Mouse (Mus musculus) gastrocnemius, adult 8-10 months (tissue): ENCODE measurements around the gene Ptpn3. TPM values are rescaled to one million over a fixed set of nuclear protein-coding genes. Genes with fewer than 3 reads are reported as not detected.
A peak's percentile ranks its signal among the peaks of the same experiment; 100 is the strongest.

Experiments
- DNase-seq, 2 experiments: peaks; one replicate each; pipeline ENCODE4 v3.0.0; 2022; ENCODE audit warnings: low spot score in 2 of 2
- total RNA-seq, 4 experiments: library from RNA; stranded (reverse); gene quantifications; 2 replicates each; pipeline ENCODE4 v1.2.4; 2022

The Ptpn3 gene
- total RNA-seq, 4 experiments from 2014 or later = 30.8 to 43.4 (median 37.4) TPM

DNA sequence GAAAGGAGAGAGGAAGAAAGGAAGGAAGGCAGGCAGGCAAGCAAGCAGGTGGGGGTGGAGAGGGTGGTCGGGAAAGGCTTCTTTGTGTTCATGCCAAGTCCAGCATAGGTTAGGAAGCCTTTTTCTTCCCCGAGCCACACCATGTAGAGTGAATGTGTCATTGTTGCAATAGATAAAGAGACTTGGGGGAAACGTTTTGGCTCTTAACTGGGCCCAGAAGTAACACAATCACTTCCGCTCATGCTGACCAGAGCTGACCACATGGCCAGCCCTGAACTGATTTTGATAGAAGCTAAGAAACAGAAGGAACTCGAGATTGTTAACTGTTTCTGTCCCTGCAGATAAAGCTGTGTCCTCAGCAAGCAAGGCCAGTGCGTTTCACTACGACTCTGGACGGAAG lies 128.8 kb downstream of the Ptpn3 start:
- DNase-seq = no peak

GRCm38 (mm10) chr4:57171817-57172216 lies 129.8 kb downstream of the Ptpn3 start:
- no peak for DNase-seq

- no peak for DNase-seq
These were observed 133.0 kb downstream of the Ptpn3 start for GRCm38 (mm10) chr4:57168680-57169079.

GRCm38 (mm10) chr4:57168277-57168676 lies 133.4 kb downstream of the Ptpn3 start:
- DNase-seq = no peak

DNA sequence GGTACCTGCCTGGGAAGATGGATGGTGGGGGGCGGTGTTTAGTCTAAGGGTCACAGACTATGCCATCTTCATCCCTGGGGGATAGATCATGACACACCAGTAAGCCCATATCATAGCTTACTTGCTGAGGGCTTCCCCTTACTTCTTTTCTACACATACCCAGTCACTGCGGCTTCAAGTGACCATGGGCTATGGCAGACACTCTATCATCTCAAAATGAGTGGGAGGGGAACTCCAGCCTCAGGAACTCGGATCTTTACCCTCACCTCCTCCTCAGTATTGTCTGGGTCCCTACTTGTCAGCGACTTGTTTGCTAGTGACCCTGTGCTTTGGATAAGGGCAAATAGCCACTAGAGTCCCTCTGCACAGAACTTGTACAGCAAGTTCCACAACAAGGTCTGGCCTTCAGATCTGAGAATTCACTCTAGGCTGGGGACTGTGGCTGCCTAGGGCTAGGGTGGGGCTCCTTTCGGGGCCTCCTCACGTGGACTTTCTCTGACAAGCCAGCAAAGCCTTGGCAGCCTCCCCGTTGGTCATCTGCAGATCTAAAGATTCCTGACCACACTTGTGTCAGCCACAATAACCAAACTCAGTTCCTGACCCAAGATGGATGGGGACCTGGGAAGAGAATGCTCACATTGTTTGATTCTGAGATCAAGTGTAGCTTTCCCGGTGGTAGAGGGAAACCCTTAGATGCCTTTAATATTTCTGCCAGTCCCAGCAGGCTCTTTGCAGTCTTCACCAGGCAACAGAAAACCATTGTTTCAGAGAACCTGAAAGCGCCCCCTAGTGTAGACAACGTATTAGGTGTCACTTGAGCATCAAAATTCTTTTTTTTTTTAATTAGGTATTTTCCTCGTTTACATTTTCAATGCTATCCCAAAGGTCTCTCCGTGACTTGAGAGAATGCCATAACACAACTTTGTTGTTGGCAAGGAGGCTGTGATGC lies 134.4 kb downstream of the Ptpn3 start:
- DNase-seq = no peak

DNA sequence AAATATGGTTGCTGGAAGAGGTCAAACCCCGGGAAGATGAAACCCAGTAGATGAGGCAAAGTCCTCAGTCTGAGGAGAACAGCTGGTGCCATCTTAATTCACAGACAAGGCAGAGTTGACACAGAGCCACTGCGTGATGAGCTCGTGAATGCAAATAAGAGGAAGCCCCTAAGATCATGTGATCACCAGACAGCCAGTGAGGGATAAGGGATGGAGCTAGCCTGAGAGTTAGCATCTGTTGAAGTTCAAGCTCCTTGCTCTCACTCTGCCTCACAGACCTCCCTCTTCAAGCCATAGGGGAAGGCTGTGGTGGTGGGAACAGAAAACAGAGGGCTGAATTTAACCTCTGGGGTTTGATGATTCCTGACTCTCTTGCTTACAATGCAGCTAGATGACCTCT lies 136.0 kb downstream of the Ptpn3 start:
- no peak for DNase-seq

GRCm38 (mm10) chr4:57164578-57165210 lies 136.9 kb downstream of the Ptpn3 start:
- DNase-seq = no peak

DNA sequence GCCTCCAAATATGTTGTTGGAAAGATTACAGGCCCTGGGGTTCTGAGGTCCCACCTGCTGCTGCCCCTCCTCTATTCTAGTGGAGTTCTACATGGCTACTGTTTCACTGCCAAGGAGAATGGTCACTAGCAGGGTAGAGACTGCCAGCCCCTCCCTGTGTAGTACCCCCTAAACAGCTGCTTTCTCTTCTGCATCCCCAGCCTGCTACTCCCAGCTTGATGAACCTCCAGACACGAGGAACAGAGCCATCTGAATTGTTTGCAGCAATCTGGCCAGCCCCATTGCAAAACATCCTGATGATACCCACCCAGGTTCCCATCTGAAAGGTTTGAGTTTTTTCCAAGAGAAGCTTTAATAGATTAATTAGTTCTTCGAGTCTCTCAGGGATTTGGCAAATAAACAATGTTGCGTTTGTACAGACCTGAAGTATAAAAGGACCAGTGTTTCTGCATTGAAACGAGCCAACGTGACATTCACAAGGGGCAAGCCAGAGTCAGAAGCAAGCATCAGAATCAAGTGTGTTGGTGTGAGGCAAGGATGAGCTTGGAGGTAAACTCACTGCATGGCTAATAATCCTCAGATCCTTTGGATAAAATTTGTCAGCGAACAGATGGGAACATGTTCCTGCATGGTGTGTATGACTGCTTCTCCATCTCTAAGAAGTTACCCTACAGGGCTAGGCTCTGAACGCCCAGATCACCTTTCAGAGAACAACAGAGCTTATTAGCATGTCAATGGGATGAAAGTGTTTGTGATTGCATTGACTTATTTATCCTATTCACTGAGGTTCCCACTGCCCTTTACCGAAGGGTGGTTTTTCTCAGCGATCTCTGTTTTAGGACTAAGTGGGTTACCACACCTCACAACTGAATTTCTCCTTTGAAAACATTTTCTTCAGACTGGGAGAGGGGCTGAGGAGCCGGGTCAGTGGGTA lies 138.6 kb downstream of the Ptpn3 start:
- DNase-seq = no peak

DNA sequence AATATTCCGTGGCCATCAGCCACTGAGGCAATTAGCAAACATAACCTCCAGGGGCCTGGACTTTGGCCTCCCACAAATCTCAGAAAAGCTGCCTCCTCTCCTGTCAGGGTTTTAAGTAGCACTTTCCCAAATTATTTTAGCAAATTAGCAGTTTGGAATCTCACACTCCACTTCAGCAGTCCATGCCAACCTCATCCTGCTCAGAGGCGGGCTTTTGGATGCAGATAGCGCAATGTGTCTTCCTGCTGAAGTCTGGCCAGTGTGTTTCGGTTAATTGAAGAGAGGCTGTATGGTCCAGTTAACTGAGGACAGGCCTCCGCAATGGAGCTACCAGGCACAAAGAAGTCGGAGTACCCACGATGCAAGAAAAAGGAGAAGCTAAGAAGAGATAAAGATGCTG lies 141.1 kb downstream of the Ptpn3 start:
- DNase-seq = no peak

GRCm38 (mm10) chr4:57156549-57157169 lies 145.0 kb downstream of the Ptpn3 start:
- no peak for DNase-seq

DNA sequence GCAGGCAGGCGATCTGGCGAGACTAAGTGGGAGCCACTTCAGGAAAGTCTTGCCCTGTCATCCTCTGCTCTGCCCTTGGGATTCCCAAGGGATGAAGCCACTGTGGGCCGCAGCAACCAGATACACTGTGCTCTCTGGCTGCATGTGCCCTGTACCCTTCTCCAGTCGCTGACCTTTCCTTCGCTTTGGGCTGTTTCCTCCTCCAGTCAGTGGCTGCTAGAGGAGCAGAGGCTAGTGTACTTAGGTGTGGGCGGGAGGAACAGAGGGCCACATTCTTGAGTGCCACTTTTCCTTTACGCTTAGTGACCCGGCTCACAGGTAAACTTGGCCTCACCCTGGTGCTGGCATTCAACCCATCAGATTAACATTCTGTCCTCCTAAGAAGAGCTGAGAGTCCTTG lies 147.8 kb downstream of the Ptpn3 start:
- DNase-seq = no peak

DNA sequence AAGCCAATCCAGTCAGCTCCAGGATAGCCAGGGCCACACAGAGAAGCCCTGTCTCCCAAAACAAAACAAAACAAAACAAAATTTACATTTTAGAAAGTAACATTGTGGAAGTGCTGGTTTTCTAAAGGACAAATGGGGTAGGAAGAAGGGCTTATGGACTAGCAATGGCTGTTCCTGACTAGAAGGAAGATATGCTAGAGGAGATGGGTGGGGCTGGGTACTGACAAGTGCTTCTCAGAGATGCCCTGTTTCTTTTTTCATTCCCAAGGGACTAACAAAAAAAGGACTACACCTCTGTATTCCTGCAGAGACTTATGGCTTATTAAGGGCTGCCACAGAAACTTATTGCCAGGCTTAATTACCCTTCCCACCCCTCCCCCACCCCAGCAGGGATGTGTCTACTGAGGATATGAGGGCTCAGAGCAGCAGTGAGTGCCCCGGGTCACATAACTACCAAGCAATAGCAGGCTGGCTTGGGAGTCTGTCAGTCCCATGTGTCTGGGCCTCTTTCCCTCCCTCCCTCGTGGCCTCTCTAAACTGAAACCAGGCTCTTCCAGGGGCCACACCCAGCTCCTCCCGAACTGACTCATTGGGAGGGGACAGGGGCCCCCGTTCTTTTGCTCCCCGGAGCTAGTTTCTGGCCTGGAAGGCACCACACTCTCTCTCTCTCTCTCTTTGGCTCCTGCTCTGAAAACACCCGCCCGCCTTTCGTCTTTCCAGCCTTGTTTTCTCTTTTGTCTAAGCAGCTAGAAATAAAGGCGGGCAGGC lies 148.4 kb downstream of the Ptpn3 start:
- peak; percentile 52 to 62 for DNase-seq

DNA sequence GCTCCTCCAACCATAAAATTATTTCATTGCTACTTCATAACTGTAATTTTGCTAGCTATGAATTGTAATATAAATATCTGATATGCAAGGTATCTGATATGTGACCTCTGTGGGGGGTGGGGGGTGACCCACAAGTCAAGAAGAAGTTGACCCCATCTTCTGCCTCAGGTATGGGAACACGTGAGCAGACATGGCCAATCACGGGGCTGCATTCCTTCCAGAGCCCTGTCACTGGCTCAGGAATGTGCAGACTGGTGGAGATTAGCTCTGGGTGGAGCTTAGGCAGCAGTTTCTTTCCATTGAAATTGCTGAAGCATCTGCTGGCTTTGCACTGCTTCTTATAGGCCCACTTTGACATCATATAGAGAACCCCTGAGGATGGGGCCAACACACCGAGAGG lies 153.5 kb downstream of the Ptpn3 start:
- no peak for DNase-seq

DNA sequence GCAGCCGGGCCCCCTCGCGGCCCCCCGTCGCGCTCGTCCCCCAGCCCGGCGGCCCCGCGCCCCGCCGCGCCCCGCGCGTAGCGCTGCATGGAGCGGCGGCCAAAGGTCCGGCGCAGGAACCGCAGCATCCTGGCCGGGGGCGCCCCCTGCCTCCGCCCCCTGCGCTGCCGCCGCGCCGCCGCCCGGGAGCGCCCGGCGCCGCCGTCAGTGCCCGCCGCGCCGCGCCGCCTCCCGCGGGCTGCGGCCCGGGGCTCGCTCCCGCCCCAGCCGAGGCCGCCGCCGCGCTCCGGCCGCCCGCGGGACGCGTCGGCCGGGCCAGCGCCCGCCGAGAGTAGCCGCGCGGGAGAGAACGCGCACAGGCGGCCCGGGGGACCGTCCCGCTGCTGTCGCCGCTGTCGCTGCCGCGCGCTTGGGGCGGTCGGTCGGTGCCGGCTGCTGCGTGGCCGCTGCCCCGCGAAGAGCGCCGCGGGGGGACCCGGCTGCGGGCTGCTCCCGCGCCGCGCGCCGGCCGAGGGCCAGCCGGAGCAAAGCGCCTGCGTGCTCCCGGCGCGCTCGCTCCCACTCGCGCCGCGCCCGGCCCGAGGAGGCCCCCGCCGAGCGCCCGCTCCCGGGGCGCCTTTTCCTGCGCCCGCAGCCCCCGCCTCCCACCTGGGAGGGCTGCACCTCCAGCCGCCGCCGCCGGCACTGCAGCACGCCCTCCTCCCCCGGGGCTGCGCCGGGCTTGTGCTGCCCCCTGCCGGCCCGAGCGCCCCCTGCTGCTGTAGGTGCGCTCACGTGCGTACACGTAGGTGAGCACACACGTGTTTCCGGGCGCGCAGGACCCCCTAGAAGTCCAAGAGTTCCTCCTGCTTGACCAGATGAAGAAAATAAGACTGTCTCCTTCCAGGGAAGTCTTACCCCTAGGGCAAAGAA lies 158.4 kb downstream of the Ptpn3 start, which contains the start of gene Epb41l4b:
Gene Epb41l4b, minus strand, starts transcription at position 412 of the 912 bp plus-strand sequence.
- peak; percentile 69 to 74 for DNase-seq

DNA sequence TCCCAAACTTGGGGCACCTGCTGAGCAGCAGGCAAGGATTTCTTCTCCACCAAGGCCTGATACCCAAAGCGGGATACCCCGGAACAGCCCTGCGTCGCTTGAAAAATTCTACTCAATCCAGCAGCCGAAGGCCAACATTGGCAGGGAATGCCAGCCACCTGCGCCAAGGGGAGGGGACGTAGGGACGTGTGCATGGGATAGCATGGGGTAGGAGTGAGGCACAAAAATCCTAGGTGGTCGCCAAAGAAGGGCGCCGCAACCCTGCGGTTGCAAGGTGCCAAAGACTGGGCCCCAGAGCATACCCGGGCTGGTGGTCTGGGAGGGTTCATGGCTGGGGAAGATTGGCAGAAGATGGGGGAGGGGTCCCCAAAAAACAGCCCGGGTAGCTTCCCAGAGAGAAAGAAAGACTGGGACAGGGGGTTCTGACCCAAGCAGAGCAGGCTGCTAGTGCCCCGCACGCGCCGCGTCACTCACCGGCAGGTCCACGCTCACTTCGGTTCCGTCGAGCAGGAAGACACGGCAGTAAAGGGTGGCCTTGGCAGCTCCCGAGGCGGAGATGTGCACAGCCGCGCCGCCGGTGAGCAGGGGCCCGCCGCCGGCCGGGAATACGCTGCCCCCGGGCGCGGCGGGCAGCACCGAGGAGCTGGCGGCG lies 159.1 kb downstream of the Ptpn3 start:
- DNase-seq = no peak

- no peak for DNase-seq
These were observed 159.7 kb downstream of the Ptpn3 start for GRCm38 (mm10) chr4:57141908-57142361.

DNA sequence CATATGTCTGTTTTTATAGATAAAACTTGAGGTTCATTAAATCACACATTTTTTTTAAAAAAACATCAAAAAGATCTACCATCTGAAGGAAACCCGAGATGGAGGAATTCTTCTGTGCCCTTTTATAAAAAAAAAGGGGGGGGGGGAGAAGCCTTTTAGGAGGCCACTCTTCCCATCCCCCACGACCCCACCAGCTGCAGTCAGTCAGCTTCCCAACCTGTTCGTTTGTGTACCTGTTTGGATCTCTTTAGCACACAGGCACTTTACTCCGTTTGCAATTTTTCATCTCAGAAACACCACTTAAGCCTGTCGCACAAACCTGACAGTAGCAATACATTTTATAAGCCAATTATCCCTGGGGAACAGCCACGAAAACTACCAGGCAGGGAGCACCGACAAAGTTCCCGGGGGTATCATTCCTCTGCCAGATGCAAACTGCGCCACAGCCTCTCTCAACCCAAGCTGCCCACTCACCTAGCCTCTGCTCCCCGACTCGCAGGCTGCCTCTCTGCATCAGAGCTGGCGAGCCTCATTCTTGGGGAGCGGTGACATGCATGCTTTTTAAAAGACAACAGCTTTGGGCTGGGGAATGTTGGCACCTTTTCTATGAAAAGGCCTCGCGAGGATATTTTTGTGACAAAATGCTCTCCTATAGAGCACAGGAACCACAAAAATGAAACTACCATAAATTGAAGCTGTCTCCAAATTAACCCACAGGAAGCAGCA lies 160.5 kb downstream of the Ptpn3 start:
- DNase-seq = no peak
